Mouse (Mus musculus) heart, adult 9 months (tissue): Measurements from ENCODE around the gene Gpr158.
"Not testable (repeated sequence)": the region's sequence is repeated elsewhere in the genome, so short reads cannot be mapped to it uniquely, and the experiment has no call there.

Experiments
- DNase-seq, 2 experiments: peaks; one replicate each; pipeline ENCODE4 v3.0.0; 2022; ENCODE audit warnings: low spot score in 2 of 2

The Gpr158 gene

GRCm38 (mm10) chr2:21367345-21368111, at the start of gene Gpr158:
Gpr158 (plus strand) TSS chr2:21367542.
- peak; percentile 18 to 23 for DNase-seq

- peak; percentile 16 to 41 for DNase-seq
Measured at GRCm38 (mm10) chr2:21343821-21344220, 23.5 kb upstream of the Gpr158 start.

- no peak for DNase-seq
Measured at GRCm38 (mm10) chr2:21368351-21369170, 1.2 kb downstream of the Gpr158 start.

GRCm38 (mm10) chr2:21369171-21369485, 1.8 kb downstream of the Gpr158 start:
- DNase-seq = no peak

- no peak for DNase-seq
Measured at GRCm38 (mm10) chr2:21369556-21369955, 2.2 kb downstream of the Gpr158 start.

GRCm38 (mm10) chr2:21379516-21379915, 12.2 kb downstream of the Gpr158 start:
- no peak for DNase-seq

- no peak for DNase-seq
Measured at GRCm38 (mm10) chr2:21392727-21393126, 25.4 kb downstream of the Gpr158 start.

- DNase-seq = no peak
Measured at GRCm38 (mm10) chr2:21397347-21397746, 30.0 kb downstream of the Gpr158 start.

- DNase-seq = no peak
Measured at GRCm38 (mm10) chr2:21399657-21400056, 32.3 kb downstream of the Gpr158 start.

- no peak for DNase-seq
Measured at GRCm38 (mm10) chr2:21405617-21406016, 38.3 kb downstream of the Gpr158 start.

- DNase-seq = no peak
Measured at GRCm38 (mm10) chr2:21407443-21407985, 40.2 kb downstream of the Gpr158 start.

GRCm38 (mm10) chr2:21408821-21409220, 41.5 kb downstream of the Gpr158 start:
- no peak for DNase-seq

- no peak for DNase-seq
Measured at GRCm38 (mm10) chr2:21430288-21430687, 62.9 kb downstream of the Gpr158 start.

GRCm38 (mm10) chr2:21431182-21431581, 63.8 kb downstream of the Gpr158 start:
- no peak for DNase-seq

GRCm38 (mm10) chr2:21439626-21440025, 72.3 kb downstream of the Gpr158 start:
- DNase-seq = no peak

- DNase-seq = not testable (repeated sequence)
Measured at GRCm38 (mm10) chr2:21460606-21461005, 93.3 kb downstream of the Gpr158 start.

- no peak for DNase-seq
Measured at GRCm38 (mm10) chr2:21474957-21475356, 107.6 kb downstream of the Gpr158 start.

GRCm38 (mm10) chr2:21496881-21497280, 129.5 kb downstream of the Gpr158 start:
- DNase-seq = no peak

- no peak for DNase-seq
Measured at GRCm38 (mm10) chr2:21497965-21498364, 130.6 kb downstream of the Gpr158 start.

- DNase-seq = no peak
Measured at GRCm38 (mm10) chr2:21499399-21499798, 132.1 kb downstream of the Gpr158 start.

- DNase-seq = no peak
Measured at GRCm38 (mm10) chr2:21507449-21507848, 140.1 kb downstream of the Gpr158 start.

GRCm38 (mm10) chr2:21530750-21531149, 163.4 kb downstream of the Gpr158 start:
- DNase-seq = no peak

GRCm38 (mm10) chr2:21619180-21619579, 251.8 kb downstream of the Gpr158 start:
- DNase-seq = no peak
